10 mouse cellular contexts compared by ENCODE assay signal in the genomic region with DNA sequence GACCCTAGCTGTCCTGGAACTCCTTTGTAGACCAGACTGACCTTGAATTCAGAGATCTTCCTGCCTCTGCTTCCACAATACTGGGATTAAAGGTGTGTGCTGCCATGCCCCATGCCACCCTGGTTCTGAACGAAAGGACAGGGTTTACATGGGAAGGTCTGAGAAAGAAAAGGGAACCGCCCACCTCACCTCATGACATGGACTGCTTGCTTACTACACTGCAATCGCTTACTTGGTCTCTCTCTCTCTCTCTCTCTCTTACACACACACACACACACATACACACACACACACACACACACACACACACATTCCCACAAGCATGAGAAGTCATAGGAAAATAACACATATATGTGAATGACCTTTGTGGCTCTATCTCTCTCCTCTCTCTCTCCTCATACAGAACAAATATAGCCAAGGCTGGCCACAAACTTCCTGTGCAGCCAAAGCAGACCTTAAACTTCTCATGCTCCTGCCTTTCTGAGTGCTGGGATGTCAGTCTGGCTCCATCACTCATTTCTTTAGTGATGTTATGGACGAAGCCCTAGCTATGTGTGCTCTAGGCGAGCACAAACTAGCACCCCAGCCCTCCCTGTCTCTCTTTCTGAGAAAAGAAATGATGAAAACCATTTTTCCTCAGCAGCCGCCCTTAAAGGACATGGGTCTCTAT.
A peak's percentile ranks its signal among the peaks of the same experiment; 100 is the strongest.
DNase-seq lines count a peak whose midpoint lies in the region; ATAC-seq and TF ChIP-seq lines count a peak whose summit lies in the region.
"Had no signal": no experiment of that assay in that cellular context is flagged by ENCODE, and none has a peak within 500 bp of the region (broad histone marks: within the 10 kb centered on the region; RNA-seq: fewer than 3 reads in every experiment).

No protein-coding gene starts in this region.

- TF ChIP-seq CTCF in intestine, postnatal 0 days (IDR thresholded peaks at IDR 0.05; ENCODE audit: low read depth) = no peak

- no peak for DNase-seq in intestine, embryonic 14.5 days (ENCODE audit: low spot score)
- DNase-seq in thymus, postnatal 25 days = peak; percentile 17
- DNase-seq in thymus, adult 18-20 months = no peak
- DNase-seq in right cerebral cortex, adult 18-20 months = no peak
- DNase-seq in adrenal gland, adult 8-10 months = no peak
- DNase-seq: cerebellum, adult 8-10 months; kidney, adult 18-20 months had no signal

- peak overlapping the region; percentile 69 for H3K27ac ChIP-seq in intestine, embryonic 14.5 days (ENCODE audit: low read depth)
- H3K27ac ChIP-seq in intestine, postnatal 0 days (ENCODE audit: low read depth, low read length) = no peak overlapping the region
- H3K27ac ChIP-seq in intestine, embryonic 16.5 days (ENCODE audit: low read length) = peak overlapping the region; percentile 63; the same call in 1 of the 2 replicates

- H3K4me2 ChIP-seq in intestine, embryonic 14.5 days (ENCODE audit: low read length) = no peak overlapping the region
- no peak overlapping the region; the same call in 1 of the 2 replicates for H3K4me2 ChIP-seq in intestine, postnatal 0 days (replicated peaks; ENCODE audit: low read depth)
- H3K4me2 ChIP-seq in intestine, embryonic 16.5 days (ENCODE audit: low read depth, low read length) = no peak overlapping the region

- no peak for ATAC-seq in intestine, embryonic 14.5 days (replicated peaks; ENCODE audit: low FRiP score, low TSS enrichment, low read depth)
- ATAC-seq in intestine, postnatal 0 days = no peak
- no peak for ATAC-seq in intestine, embryonic 16.5 days

- H3K4me1 ChIP-seq in intestine, embryonic 14.5 days (replicated peaks; ENCODE audit: control insufficient read depth, insufficient read depth, low read length) = peaks cover 16% of the 10 kb centered on the region
- H3K4me1 ChIP-seq in intestine, postnatal 0 days (replicated peaks; ENCODE audit: control insufficient read depth, insufficient read depth, low read length) = peaks cover 6% of the 10 kb centered on the region; the same call in 1 of the 2 replicates
- peaks cover 17% of the 10 kb centered on the region for H3K4me1 ChIP-seq in intestine, embryonic 16.5 days (ENCODE audit: control insufficient read depth, insufficient read depth, low read length)

- H3K36me3 ChIP-seq in intestine, embryonic 14.5 days (ENCODE audit: control insufficient read depth, insufficient read depth, low read length) = no peaks in the 10 kb centered on the region
- no peaks in the 10 kb centered on the region for H3K36me3 ChIP-seq in intestine, postnatal 0 days (ENCODE audit: control insufficient read depth, insufficient read depth)
- no peaks in the 10 kb centered on the region for H3K36me3 ChIP-seq in intestine, embryonic 16.5 days (ENCODE audit: control insufficient read depth, insufficient read depth, low read length)

- no peak overlapping the region for H3K4me3 ChIP-seq in intestine, embryonic 14.5 days (ENCODE audit: low read depth, low read length)
- no peak overlapping the region for H3K4me3 ChIP-seq in intestine, postnatal 0 days (ENCODE audit: low read depth, low read length)
- no peak overlapping the region for H3K4me3 ChIP-seq in intestine, embryonic 16.5 days (ENCODE audit: low read length)

- H3K9ac ChIP-seq in intestine, embryonic 14.5 days (ENCODE audit: low read length) = no peak overlapping the region
- no peak overlapping the region for H3K9ac ChIP-seq in intestine, postnatal 0 days (ENCODE audit: low read depth, low read length)
- H3K9ac ChIP-seq in intestine, embryonic 16.5 days (ENCODE audit: low read depth, low read length) = no peak overlapping the region; the same call in 1 of the 2 replicates

- WGBS in intestine, embryonic 14.5 days = 77% methylated on average over 6 of the region's 6 CpGs
- WGBS in intestine, postnatal 0 days = 70% methylated on average over 6 of the region's 6 CpGs
- 78% methylated on average over 6 of the region's 6 CpGs for WGBS in intestine, embryonic 16.5 days

- no peaks in the 10 kb centered on the region for H3K9me3 ChIP-seq in intestine, embryonic 14.5 days (ENCODE audit: control insufficient read depth, low read length)
- H3K9me3 ChIP-seq in intestine, postnatal 0 days (ENCODE audit: control insufficient read depth) = no peaks in the 10 kb centered on the region
- no peaks in the 10 kb centered on the region for H3K9me3 ChIP-seq in intestine, embryonic 16.5 days (ENCODE audit: control insufficient read depth, low read length)
- H3K9me3 ChIP-seq: G1E had no signal

- H3K27me3 ChIP-seq in intestine, embryonic 14.5 days (replicated peaks; ENCODE audit: control insufficient read depth, insufficient read depth, low read length) = no peaks in the 10 kb centered on the region
- H3K27me3 ChIP-seq in intestine, postnatal 0 days (replicated peaks; ENCODE audit: control insufficient read depth, insufficient read depth, low read length) = no peaks in the 10 kb centered on the region
- no peaks in the 10 kb centered on the region for H3K27me3 ChIP-seq in intestine, embryonic 16.5 days (replicated peaks; ENCODE audit: control insufficient read depth, insufficient read depth, low read length)
